Mouse (Mus musculus) megakaryocyte-erythroid progenitor cell, adult 5-6 weeks (primary cell): Measurements from ENCODE around the gene Cp. TPM values are rescaled to one million over a fixed set of nuclear protein-coding genes. Genes with fewer than 3 reads are reported as not detected.
"Not testable (repeated sequence)": the region's sequence is repeated elsewhere in the genome, so short reads cannot be mapped to it uniquely, and the experiment has no call there.

Experiments
- ATAC-seq: replicated peaks from 2 replicates; pipeline ENCODE4 v1.8.0; 2016; ENCODE audit warnings: mild to moderate bottlenecking, inconsistent platforms; ENCODE audit not compliant: severe bottlenecking, poor library complexity, low FRiP score, low TSS enrichment
- total RNA-seq, 2 experiments: library from RNA; stranded (forward) in 1 of 2; stranded (reverse) in 1 of 2; fragments of 200-1000, 215-1000 nt in 1 of 2; fragments of >200 nt in 1 of 2; fragmentation: Nextera tagmentation in 1 of 2; gene quantifications; 2 replicates each; pipeline ENCODE4 v1.2.3; 2014 to 2017

Cp gene
- not detected in 2 replicates for total RNA-seq (2014; fragmentation: Nextera tagmentation)
- total RNA-seq (2017): 0.09 TPM in 1 of 2 replicates, not detected in the other

GRCm38 (mm10) chr3:19956885-19957284, at the start of gene Cp:
Cp (plus strand) TSS chr3:19957054.
- no peak for ATAC-seq

- no peak for ATAC-seq
Measured at GRCm38 (mm10) chr3:19948552-19948951, 8.3 kb upstream of the Cp start.

GRCm38 (mm10) chr3:19949401-19949800, 7.5 kb upstream of the Cp start:
- ATAC-seq: not testable (repeated sequence)

GRCm38 (mm10) chr3:19953425-19953824, 3.4 kb upstream of the Cp start:
- no peak for ATAC-seq

GRCm38 (mm10) chr3:19953865-19954264, 3.0 kb upstream of the Cp start:
- no peak for ATAC-seq

- ATAC-seq: no peak
Measured at GRCm38 (mm10) chr3:19958031-19958430, 1.2 kb downstream of the Cp start.

GRCm38 (mm10) chr3:19958983-19959382, 2.1 kb downstream of the Cp start:
- no peak for ATAC-seq

GRCm38 (mm10) chr3:19960570-19961114, 3.8 kb downstream of the Cp start:
- no peak for ATAC-seq

- no peak for ATAC-seq
Measured at GRCm38 (mm10) chr3:19961341-19961740, 4.5 kb downstream of the Cp start.

- ATAC-seq: no peak
Measured at GRCm38 (mm10) chr3:19962769-19963513, 6.1 kb downstream of the Cp start.

GRCm38 (mm10) chr3:19964625-19965188, 7.9 kb downstream of the Cp start:
- no peak for ATAC-seq

- no peak for ATAC-seq
Measured at GRCm38 (mm10) chr3:19965239-19965638, 8.4 kb downstream of the Cp start.

GRCm38 (mm10) chr3:19966072-19966471, 9.2 kb downstream of the Cp start:
- ATAC-seq: no peak

GRCm38 (mm10) chr3:19978474-19978873, 21.6 kb downstream of the Cp start:
- ATAC-seq: no peak

GRCm38 (mm10) chr3:19981156-19981555, 24.3 kb downstream of the Cp start:
- ATAC-seq: no peak

GRCm38 (mm10) chr3:19982846-19983245, 26.0 kb downstream of the Cp start:
- no peak for ATAC-seq

- no peak for ATAC-seq
Measured at GRCm38 (mm10) chr3:19986123-19986522, 29.3 kb downstream of the Cp start.

GRCm38 (mm10) chr3:19990031-19990430, 33.2 kb downstream of the Cp start:
- no peak for ATAC-seq

GRCm38 (mm10) chr3:19992388-19992787, 35.5 kb downstream of the Cp start:
- no peak for ATAC-seq

GRCm38 (mm10) chr3:19999551-19999950, 42.7 kb downstream of the Cp start:
- ATAC-seq: no peak

- no peak for ATAC-seq
Measured at GRCm38 (mm10) chr3:20000806-20001205, 44.0 kb downstream of the Cp start.
